Mouse (Mus musculus) midbrain, embryonic 13.5 days (tissue): ENCODE measurements at regions not wholly inside any gene's neighbourhood (a gene's known extent, or its start where the extent isn't known, plus 50 kb on each side); places are given as distances from the start of the nearest gene placed in this dataset.

Experiments
- ATAC-seq: fragments of 200-750 bp; cut with Nextera tagmentation; 2 replicates; pipeline ENCODE4 v1.8.0; 2017; ENCODE audit warnings: mild to moderate bottlenecking, moderate TSS enrichment, moderate library complexity
- H3K27ac ChIP-seq: fragments of 300-500 bp; sonication (generic); 2 replicates; pipeline ENCODE4 v1.5.1; 2015; ENCODE audit warnings: inconsistent platforms, mild to moderate bottlenecking, moderate library complexity
- H3K27me3 ChIP-seq: fragments of 300-500 bp; sonication (generic); 2 replicates; pipeline ENCODE4 v1.6.1; 2015; ENCODE audit warnings: mild to moderate bottlenecking, inconsistent platforms
- H3K36me3 ChIP-seq: fragments of 300-500 bp; sonication (generic); 2 replicates; pipeline ENCODE4 v1.6.1; 2015; ENCODE audit warnings: mild to moderate bottlenecking, inconsistent platforms
- H3K4me1 ChIP-seq: fragments of 300-500 bp; sonication (generic); replicated peaks from 2 replicates; pipeline ENCODE4 v1.6.1; 2015; ENCODE audit warnings: inconsistent platforms
- H3K4me2 ChIP-seq: fragments of 300-500 bp; sonication (generic); replicated peaks from 2 replicates; pipeline ENCODE4 v1.6.1; 2015; ENCODE audit warnings: moderate library complexity, mild to moderate bottlenecking, inconsistent platforms
- H3K4me3 ChIP-seq: fragments of 300-500 bp; sonication (generic); replicated peaks from 2 replicates; pipeline ENCODE4 v1.5.1; 2015; ENCODE audit warnings: mild to moderate bottlenecking, inconsistent platforms
- H3K9ac ChIP-seq: fragments of 300-500 bp; sonication (generic); replicated peaks from 2 replicates; pipeline ENCODE4 v1.6.1; 2015; ENCODE audit warnings: mild to moderate bottlenecking, inconsistent platforms
- H3K9me3 ChIP-seq: fragments of 300-500 bp; sonication (generic); 2 replicates; pipeline ENCODE4 v1.6.1; 2016; ENCODE audit warnings: mild to moderate bottlenecking, inconsistent platforms
- WGBS: fragments of 180-500 bp; shearing (Covaris S2); methylation state at CpG from one replicate; pipeline ENCODE4 v1.1.7; 2015; 5-methylcytosine and 5-hydroxymethylcytosine counted together

DNA sequence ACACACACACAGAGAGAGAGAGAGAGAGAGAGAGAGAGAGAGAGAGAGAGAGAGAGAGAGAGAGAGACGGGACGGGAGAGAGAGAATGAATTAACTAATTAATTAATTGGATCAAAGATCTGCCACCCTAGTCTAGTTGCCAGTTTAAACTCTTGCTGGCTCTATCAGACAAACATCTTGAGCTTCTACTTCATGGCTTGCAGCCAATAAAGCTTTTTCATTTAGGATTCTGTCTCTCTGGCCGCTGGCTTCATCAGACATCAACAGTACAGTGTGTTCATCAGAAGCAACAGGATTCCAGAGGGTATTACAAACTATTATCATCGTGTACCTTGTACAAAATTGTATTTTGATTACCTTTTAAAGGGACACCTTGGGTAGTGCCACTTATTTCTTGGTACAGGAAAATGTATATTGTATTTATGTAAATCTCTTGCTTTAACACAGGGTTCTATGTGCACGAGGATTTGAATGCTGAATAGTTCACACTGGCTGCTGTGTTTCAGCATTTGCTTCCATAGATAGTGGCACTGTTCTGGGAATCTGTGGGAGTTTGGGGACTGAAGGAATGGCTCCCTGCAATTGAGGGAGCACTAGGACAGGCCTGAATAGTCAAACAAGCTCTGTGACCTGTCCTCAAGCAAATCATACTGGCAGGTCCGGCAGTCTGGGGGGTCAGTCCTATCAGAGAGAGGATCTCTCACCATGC is 293.9 kb upstream of the Sphkap start:
- Histone ChIP-seq H3K27ac (no peak overlapping the region), H3K36me3 (no peaks in the 10 kb centered on the region), H3K4me3 (no peak overlapping the region), H3K9me3 (no peaks in the 10 kb centered on the region), H3K27me3 (no peaks in the 10 kb centered on the region), H3K9ac (no peak overlapping the region), H3K4me1 (no peaks in the 10 kb centered on the region), H3K4me2 (no peak overlapping the region)
- ATAC-seq = no peak
- 75% methylated on average over 6 of the region's 6 CpGs for WGBS

DNA sequence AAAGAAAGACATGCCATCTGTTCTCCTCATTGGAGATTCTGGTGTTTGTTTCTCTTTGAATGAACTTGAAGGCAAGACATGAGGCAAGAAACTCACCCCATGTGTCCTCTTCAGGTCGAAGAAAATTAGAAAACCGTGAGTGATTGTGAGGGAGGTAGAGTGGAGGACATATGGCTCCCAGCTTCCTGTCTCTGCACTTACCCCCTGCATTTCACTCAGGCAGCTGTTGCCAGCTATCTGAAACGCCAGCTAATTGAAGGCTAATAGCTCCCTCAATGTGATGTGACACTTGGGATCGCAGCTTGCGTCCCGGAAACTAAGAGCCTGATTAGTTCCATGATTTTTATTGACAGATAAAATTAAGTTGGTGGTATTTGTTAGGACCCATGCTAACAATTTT is 289.4 kb upstream of the Sphkap start:
- Histone ChIP-seq H3K4me2 (no peak overlapping the region), H3K4me3 (no peak overlapping the region), H3K9me3 (no peaks in the 10 kb centered on the region), H3K9ac (no peak overlapping the region), H3K27ac (no peak overlapping the region), H3K4me1 (no peaks in the 10 kb centered on the region), H3K36me3 (no peaks in the 10 kb centered on the region), H3K27me3 (no peaks in the 10 kb centered on the region)
- WGBS = 59% methylated on average over 6 of the region's 6 CpGs
- ATAC-seq = no peak

DNA sequence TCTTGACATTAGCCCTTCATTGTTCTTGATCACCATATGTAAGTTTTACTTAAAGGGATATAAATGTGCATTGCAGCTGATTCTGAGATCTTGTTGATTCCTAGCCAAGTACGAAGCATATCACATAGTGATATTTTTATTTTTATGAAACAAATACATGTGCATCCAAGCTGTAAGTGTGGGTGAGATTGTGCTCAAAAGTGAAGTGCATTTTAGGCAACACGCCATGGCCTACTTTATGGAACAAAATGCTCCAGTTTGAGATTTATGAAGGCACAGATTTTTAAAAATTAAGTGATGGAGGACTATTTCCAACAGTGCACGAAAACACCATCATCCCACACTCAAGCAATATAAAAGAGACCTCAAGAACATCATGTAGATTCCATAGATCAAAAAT is 277.2 kb upstream of the Sphkap start:
- no peak overlapping the region for H3K9ac ChIP-seq
- no peaks in the 10 kb centered on the region for H3K36me3 ChIP-seq
- H3K4me2 ChIP-seq = no peak overlapping the region
- H3K4me1 ChIP-seq = no peaks in the 10 kb centered on the region
- no peak overlapping the region for H3K27ac ChIP-seq
- no peak for ATAC-seq
- H3K27me3 ChIP-seq = no peaks in the 10 kb centered on the region
- H3K4me3 ChIP-seq = no peak overlapping the region
- H3K9me3 ChIP-seq = no peaks in the 10 kb centered on the region
- WGBS = 82% methylated on average over 3 of the region's 3 CpGs

GRCm38 (mm10) chr1:83665326-83665725 is 257.3 kb upstream of the Sphkap start:
- Histone ChIP-seq H3K4me2 (no peak overlapping the region), H3K36me3 (no peaks in the 10 kb centered on the region), H3K4me3 (no peak overlapping the region), H3K27me3 (no peaks in the 10 kb centered on the region), H3K4me1 (no peaks in the 10 kb centered on the region), H3K9ac (no peak overlapping the region), H3K9me3 (no peaks in the 10 kb centered on the region), H3K27ac (no peak overlapping the region)
- 84% methylated on average over 2 of the region's 2 CpGs for WGBS
- no peak for ATAC-seq

GRCm38 (mm10) chr1:83661808-83662802 is 254.1 kb upstream of the Sphkap start:
- 84% methylated on average over 3 of the region's 3 CpGs for WGBS
- Histone ChIP-seq H3K4me3 (no peak overlapping the region), H3K9me3 (no peaks in the 10 kb centered on the region), H3K27me3 (no peaks in the 10 kb centered on the region), H3K9ac (no peak overlapping the region), H3K4me2 (no peak overlapping the region), H3K4me1 (no peaks in the 10 kb centered on the region), H3K36me3 (no peaks in the 10 kb centered on the region), H3K27ac (no peak overlapping the region)
- peak; percentile 94 for ATAC-seq

- WGBS = 79% methylated on average over 2 of the region's 2 CpGs
- Histone ChIP-seq H3K4me3 (no peak overlapping the region), H3K4me2 (no peak overlapping the region), H3K27ac (no peak overlapping the region), H3K27me3 (no peaks in the 10 kb centered on the region), H3K36me3 (no peaks in the 10 kb centered on the region), H3K9ac (no peak overlapping the region), H3K4me1 (no peaks in the 10 kb centered on the region), H3K9me3 (no peaks in the 10 kb centered on the region)
- no peak for ATAC-seq
These were observed 245.7 kb upstream of the Sphkap start for GRCm38 (mm10) chr1:83653661-83654060.

DNA sequence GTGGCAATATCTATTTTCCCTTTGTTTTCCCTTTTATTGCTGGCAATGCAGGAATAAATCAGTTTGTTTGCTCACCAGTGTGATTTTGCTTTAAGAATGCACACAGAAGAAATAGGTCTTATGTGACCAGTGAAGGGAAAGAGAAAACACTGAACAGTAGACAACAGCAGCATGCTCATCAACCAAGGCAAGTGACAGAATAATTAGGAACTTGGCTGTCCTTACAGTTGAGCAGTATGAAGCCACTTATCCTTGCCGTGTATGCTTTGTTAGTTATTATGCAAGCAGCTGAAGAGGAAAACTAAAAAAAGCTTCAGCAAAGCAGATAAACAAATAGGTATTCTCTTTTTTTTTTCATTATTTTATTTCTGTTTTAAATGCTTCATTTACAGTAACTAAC is 237.6 kb upstream of the Sphkap start:
- 86% methylated on average over 1 of the region's 1 CpGs for WGBS
- Histone ChIP-seq H3K27ac (no peak overlapping the region), H3K4me3 (no peak overlapping the region), H3K27me3 (no peaks in the 10 kb centered on the region), H3K9me3 (no peaks in the 10 kb centered on the region), H3K4me1 (no peaks in the 10 kb centered on the region), H3K4me2 (no peak overlapping the region), H3K36me3 (no peaks in the 10 kb centered on the region), H3K9ac (no peak overlapping the region)
- ATAC-seq = no peak

- no peaks in the 10 kb centered on the region for H3K27me3 ChIP-seq
- H3K4me2 ChIP-seq = no peak overlapping the region
- H3K27ac ChIP-seq = no peak overlapping the region
- no peak overlapping the region for H3K9ac ChIP-seq
- no peaks in the 10 kb centered on the region for H3K36me3 ChIP-seq
- no peaks in the 10 kb centered on the region for H3K9me3 ChIP-seq
- H3K4me1 ChIP-seq = no peaks in the 10 kb centered on the region
- ATAC-seq = no peak
- H3K4me3 ChIP-seq = no peak overlapping the region
These were observed 234.7 kb upstream of the Sphkap start for GRCm38 (mm10) chr1:83642656-83643055.

GRCm38 (mm10) chr1:83636051-83636450 is 228.1 kb upstream of the Sphkap start:
- ATAC-seq = no peak
- no peak overlapping the region for H3K27ac ChIP-seq
- WGBS = 68% methylated on average over 3 of the region's 3 CpGs

DNA sequence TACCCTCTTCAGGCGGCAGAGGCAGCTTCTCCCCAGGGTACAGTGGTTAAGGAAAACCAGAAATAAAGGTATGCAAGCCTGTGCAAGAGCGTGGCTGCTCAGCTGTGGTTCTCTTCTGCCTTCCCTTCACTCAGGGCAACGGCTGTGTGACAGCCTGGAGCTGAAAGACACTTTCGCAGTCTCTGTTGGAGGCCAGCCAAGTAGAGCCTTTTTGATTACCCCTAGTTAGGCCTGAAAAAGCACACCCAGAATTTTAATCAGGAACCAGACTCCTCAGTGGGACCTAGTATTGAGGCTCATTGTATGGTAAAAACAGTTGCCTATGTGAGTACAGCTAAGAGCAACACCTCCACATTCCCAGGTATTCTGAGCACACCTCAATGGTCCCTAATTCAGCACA is 223.8 kb upstream of the Sphkap start:
- no peaks in the 10 kb centered on the region for H3K36me3 ChIP-seq
- WGBS = 40% methylated on average over 4 of the region's 4 CpGs
- H3K9me3 ChIP-seq = no peaks in the 10 kb centered on the region
- H3K4me1 ChIP-seq = peaks cover 9% of the 10 kb centered on the region
- no peak overlapping the region for H3K9ac ChIP-seq
- H3K27ac ChIP-seq = peak overlapping the region; percentile 8; the same call in 1 of the 2 replicates
- H3K4me3 ChIP-seq = no peak overlapping the region
- H3K4me2 ChIP-seq = 0 out of 2 replicates have a peak overlapping the region, but pooled peaks have one; percentile 5
- peak; percentile 83 for ATAC-seq
- no peaks in the 10 kb centered on the region for H3K27me3 ChIP-seq

More at GRCm38 (mm10) chr1:83636051-83636450, 228.1 kb upstream of the Sphkap start:
- no peak overlapping the region for H3K9ac ChIP-seq
- no peaks in the 10 kb centered on the region for H3K9me3 ChIP-seq
- H3K4me1 ChIP-seq = peaks cover 9% of the 10 kb centered on the region
- H3K36me3 ChIP-seq = no peaks in the 10 kb centered on the region
- no peaks in the 10 kb centered on the region for H3K27me3 ChIP-seq
- no peak overlapping the region for H3K4me3 ChIP-seq
- no peak overlapping the region for H3K4me2 ChIP-seq

DNA sequence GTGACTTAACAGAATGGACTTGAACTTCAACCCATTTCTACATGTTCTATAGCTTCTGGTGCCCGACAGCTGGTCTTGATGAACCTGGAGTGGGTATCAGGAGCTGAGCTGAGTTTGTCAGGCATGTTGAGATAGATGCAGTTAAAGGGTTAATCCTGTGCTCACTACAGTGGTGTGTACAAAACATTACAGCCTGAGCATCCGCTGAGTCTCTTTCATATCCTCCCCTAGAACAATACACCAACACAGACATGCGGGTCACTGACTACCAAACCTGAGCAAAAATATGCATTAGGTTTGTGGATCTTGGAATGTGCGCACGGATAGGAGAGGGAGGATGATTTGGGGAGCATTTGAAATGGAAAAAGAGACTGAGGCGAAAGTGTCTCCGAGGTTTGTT is 223.4 kb upstream of the Sphkap start:
- Histone ChIP-seq H3K9me3 (no peaks in the 10 kb centered on the region), H3K27ac (peak overlapping the region; percentile 8; the same call in 1 of the 2 replicates), H3K27me3 (no peaks in the 10 kb centered on the region), H3K36me3 (no peaks in the 10 kb centered on the region), H3K4me2 (0 out of 2 replicates have a peak overlapping the region, but pooled peaks have one; percentile 5), H3K4me3 (no peak overlapping the region), H3K9ac (no peak overlapping the region), H3K4me1 (peaks cover 9% of the 10 kb centered on the region)
- 69% methylated on average over 7 of the region's 7 CpGs for WGBS
- peak; percentile 45 for ATAC-seq

DNA sequence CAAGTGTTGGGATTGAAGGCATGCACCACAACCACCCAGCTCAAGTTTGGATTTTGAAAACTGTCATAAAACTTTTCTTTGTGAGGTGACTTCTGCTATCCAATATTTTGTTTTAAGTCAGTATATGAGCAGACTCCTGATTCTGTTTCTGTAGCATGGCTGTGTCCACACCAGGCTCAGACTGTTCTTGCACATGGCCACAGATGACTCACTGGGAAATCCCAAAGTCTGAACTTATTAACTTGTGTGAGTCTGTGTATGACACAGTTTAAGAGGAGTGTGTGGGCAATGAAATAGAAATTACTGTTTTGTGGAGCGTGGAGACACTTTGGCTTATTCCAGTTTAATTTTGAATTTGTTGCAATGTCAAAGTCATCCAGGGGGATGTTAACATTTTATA is 179.3 kb upstream of the Sphkap start:
- no peak overlapping the region for H3K4me2 ChIP-seq
- WGBS = 97% methylated on average over 1 of the region's 1 CpGs
- H3K4me1 ChIP-seq = no peaks in the 10 kb centered on the region
- H3K36me3 ChIP-seq = no peaks in the 10 kb centered on the region
- no peak for ATAC-seq
- H3K9ac ChIP-seq = no peak overlapping the region
- H3K4me3 ChIP-seq = no peak overlapping the region
- H3K27me3 ChIP-seq = no peaks in the 10 kb centered on the region
- H3K27ac ChIP-seq = no peak overlapping the region
- no peaks in the 10 kb centered on the region for H3K9me3 ChIP-seq
